Mouse (Mus musculus) intestine, embryonic 16.5 days (tissue): ENCODE results near the gene A3galt2. TPM values are rescaled to one million over a fixed set of nuclear protein-coding genes. Genes with fewer than 3 reads are reported as not detected.

ENCODE experiments used
- ATAC-seq: fragments of 200-750 bp; cut with Nextera tagmentation; 2 replicates; pipeline ENCODE4 v1.8.0; 2017; ENCODE audit warnings: moderate TSS enrichment, moderate library complexity
- H3K27ac ChIP-seq: fragments of 300-500 bp; sonication (generic); 2 replicates; pipeline ENCODE4 v1.5.1; 2014; ENCODE audit warnings: mild to moderate bottlenecking, low read length
- H3K27me3 ChIP-seq: fragments of 300-500 bp; sonication (generic); replicated peaks from 2 replicates; pipeline ENCODE4 v1.6.1; 2014; ENCODE audit warnings: low read length, control low read depth, mixed read lengths; ENCODE audit not compliant: control insufficient read depth, insufficient read depth
- H3K36me3 ChIP-seq: fragments of 300-500 bp; sonication (generic); 2 replicates; pipeline ENCODE4 v1.6.1; 2014; ENCODE audit warnings: low read length, control low read depth; ENCODE audit not compliant: control insufficient read depth, insufficient read depth
- H3K4me1 ChIP-seq: fragments of 300-500 bp; sonication (generic); 2 replicates; pipeline ENCODE4 v1.6.1; 2014; ENCODE audit warnings: low read length, control low read depth, mixed read lengths; ENCODE audit not compliant: control insufficient read depth, insufficient read depth
- H3K4me2 ChIP-seq: fragments of 300-500 bp; sonication (generic); 2 replicates; pipeline ENCODE4 v1.6.1; 2014; ENCODE audit warnings: low read depth, low read length, control low read depth
- H3K4me3 ChIP-seq: fragments of 300-500 bp; sonication (generic); 2 replicates; pipeline ENCODE4 v1.5.1; 2014; ENCODE audit warnings: mild to moderate bottlenecking, low read length
- H3K9ac ChIP-seq: fragments of 300-500 bp; sonication (generic); 2 replicates; pipeline ENCODE4 v1.6.1; 2014; ENCODE audit warnings: low read depth, low read length
- H3K9me3 ChIP-seq: fragments of 300-500 bp; sonication (generic); 2 replicates; pipeline ENCODE4 v1.6.1; 2016; ENCODE audit warnings: low read length, control low read depth; ENCODE audit not compliant: control insufficient read depth
- WGBS: fragments of 180-500 bp; shearing (Covaris S2); extraction: QIAGEN DNeasy Blood & Tissue Kit; methylation state at CpG from one replicate; pipeline ENCODE4 v1.1.7; 2014; 5-methylcytosine and 5-hydroxymethylcytosine counted together
- polyA plus RNA-seq: library from polyadenylated mRNA; unstranded; fragments of >200 nt; fragmentation: Nextera tagmentation; extraction: Ambion mirVana; gene quantifications from 2 replicates; pipeline ENCODE4 v1.2.1, GENCODE M21; 2015

Gene A3galt2
- polyA plus RNA-seq, 1 experiment from 2014 or later: 0.09 TPM

GRCm38 (mm10) chr4:128796788-128797187 is 41.6 kb downstream of the A3galt2 start:
- ATAC-seq: no peak
- H3K9ac ChIP-seq: no peak overlapping the region
- 77% methylated on average over 8 of the region's 8 CpGs for WGBS
- no peaks in the 10 kb centered on the region for H3K27me3 ChIP-seq
- H3K4me2 ChIP-seq: no peak overlapping the region
- H3K9me3 ChIP-seq: no peaks in the 10 kb centered on the region
- no peaks in the 10 kb centered on the region for H3K36me3 ChIP-seq
- H3K27ac ChIP-seq: no peak overlapping the region
- H3K4me1 ChIP-seq: peaks cover 20% of the 10 kb centered on the region
- no peak overlapping the region for H3K4me3 ChIP-seq

- Histone ChIP-seq H3K27me3 (no peaks in the 10 kb centered on the region), H3K9me3 (no peaks in the 10 kb centered on the region), H3K4me3 (no peak overlapping the region), H3K36me3 (no peaks in the 10 kb centered on the region), H3K4me1 (peaks cover 26% of the 10 kb centered on the region), H3K27ac (no peak overlapping the region), H3K4me2 (no peak overlapping the region), H3K9ac (no peak overlapping the region)
- 49% methylated on average over 9 of the region's 9 CpGs for WGBS
- ATAC-seq: no peak
Measured at GRCm38 (mm10) chr4:128801675-128802465, 46.7 kb downstream of the A3galt2 start.

- no peak overlapping the region for H3K4me3 ChIP-seq
Measured at GRCm38 (mm10) chr4:128803569-128803968, 48.4 kb downstream of the A3galt2 start.

GRCm38 (mm10) chr4:128804426-128805149 is 49.4 kb downstream of the A3galt2 start:
- Histone ChIP-seq H3K4me3 (peak overlapping the region; percentile 86), H3K9ac (peak overlapping the region; percentile 99), H3K27ac (peak overlapping the region; percentile 26; the same call in 1 of the 2 replicates), H3K36me3 (no peaks in the 10 kb centered on the region), H3K9me3 (no peaks in the 10 kb centered on the region), H3K4me1 (peaks cover 27% of the 10 kb centered on the region), H3K4me2 (peak overlapping the region; percentile 74), H3K27me3 (no peaks in the 10 kb centered on the region)
- no peak for ATAC-seq
- WGBS: 5% methylated on average over 6 of the region's 6 CpGs

More at GRCm38 (mm10) chr4:128803569-128803968, 48.4 kb downstream of the A3galt2 start:
- Histone ChIP-seq H3K36me3 (no peaks in the 10 kb centered on the region), H3K4me2 (peak overlapping the region; percentile 74; the same call in 1 of the 2 replicates), H3K9me3 (no peaks in the 10 kb centered on the region), H3K27me3 (no peaks in the 10 kb centered on the region), H3K27ac (no peak overlapping the region), H3K4me1 (peaks cover 27% of the 10 kb centered on the region), H3K9ac (no peak overlapping the region; the same call in 1 of the 2 replicates)
- 55% methylated on average over 5 of the region's 5 CpGs for WGBS
- no peak for ATAC-seq

GRCm38 (mm10) chr4:128805150-128806042 is 50.2 kb downstream of the A3galt2 start:
- peak overlapping the region; percentile 99 for H3K9ac ChIP-seq
- H3K4me1 ChIP-seq: peaks cover 27% of the 10 kb centered on the region
- under 1% methylated on average over 69 of the region's 74 CpGs for WGBS
- H3K4me2 ChIP-seq: peak overlapping the region; percentile 74
- no peaks in the 10 kb centered on the region for H3K36me3 ChIP-seq
- no peaks in the 10 kb centered on the region for H3K27me3 ChIP-seq
- H3K9me3 ChIP-seq: no peaks in the 10 kb centered on the region
- peak overlapping the region; percentile 86 for H3K4me3 ChIP-seq
- ATAC-seq: peak; percentile 11
- H3K27ac ChIP-seq: peak overlapping the region; percentile 97

GRCm38 (mm10) chr4:128806043-128806826 is 51.1 kb downstream of the A3galt2 start, which contains the start of gene Zfp362:
Zfp362 (minus strand) TSS chr4:128806045.
- Histone ChIP-seq H3K9me3 (no peaks in the 10 kb centered on the region), H3K27me3 (no peaks in the 10 kb centered on the region), H3K9ac (peak within 1 kb of the TSS; percentile 99), H3K36me3 (no peaks in the 10 kb centered on the region), H3K4me3 (peak within 1 kb of the TSS; percentile 86), H3K4me1 (peaks cover 29% of the 10 kb centered on the region), H3K27ac (peak within 1 kb of the TSS; percentile 97), H3K4me2 (peak within 1 kb of the TSS; percentile 74)
- under 1% methylated on average over 76 of the region's 111 CpGs for WGBS
- ATAC-seq: peak; percentile 63

- Histone ChIP-seq H3K4me3 (peak overlapping the region; percentile 86), H3K9ac (peak overlapping the region; percentile 99), H3K9me3 (no peaks in the 10 kb centered on the region), H3K27ac (peak overlapping the region; percentile 97), H3K4me2 (peak overlapping the region; percentile 74), H3K4me1 (peaks cover 28% of the 10 kb centered on the region), H3K36me3 (no peaks in the 10 kb centered on the region), H3K27me3 (no peaks in the 10 kb centered on the region)
- ATAC-seq: peak; percentile 68
- WGBS: 1% methylated on average over 15 of the region's 15 CpGs
Measured at GRCm38 (mm10) chr4:128806827-128807179, 51.6 kb downstream of the A3galt2 start.

- WGBS: 12% methylated on average over 16 of the region's 16 CpGs
- Histone ChIP-seq H3K4me1 (peaks cover 14% of the 10 kb centered on the region), H3K9me3 (no peaks in the 10 kb centered on the region), H3K27ac (peak overlapping the region; percentile 41; the same call in 1 of the 2 replicates), H3K4me2 (peak overlapping the region; percentile 73), H3K36me3 (no peaks in the 10 kb centered on the region), H3K9ac (peak overlapping the region; percentile 77), H3K4me3 (peak overlapping the region; percentile 50), H3K27me3 (no peaks in the 10 kb centered on the region)
- peak; percentile 85 for ATAC-seq
Measured at GRCm38 (mm10) chr4:128811382-128812056, 56.4 kb downstream of the A3galt2 start.
